Mouse (Mus musculus) olfactory bulb, adult 2 months (tissue): Measurements from ENCODE around the gene Svop.

Experiments used
- CTCF ChIP-seq: fragments of 200-500 bp; IDR thresholded peaks from 2 replicates; pipeline ENCODE4 v1.5.1; 2012; ENCODE audit warnings: low read depth, mild to moderate bottlenecking, low read length, moderate library complexity; ENCODE audit not compliant: insufficient read depth
- POLR2A ChIP-seq: fragments of 200-500 bp; IDR thresholded peaks from 2 replicates; pipeline ENCODE4 v1.6.1; 2012; ENCODE audit warnings: mild to moderate bottlenecking, low read depth, low read length, moderate library complexity; ENCODE audit not compliant: insufficient read depth

DNA sequence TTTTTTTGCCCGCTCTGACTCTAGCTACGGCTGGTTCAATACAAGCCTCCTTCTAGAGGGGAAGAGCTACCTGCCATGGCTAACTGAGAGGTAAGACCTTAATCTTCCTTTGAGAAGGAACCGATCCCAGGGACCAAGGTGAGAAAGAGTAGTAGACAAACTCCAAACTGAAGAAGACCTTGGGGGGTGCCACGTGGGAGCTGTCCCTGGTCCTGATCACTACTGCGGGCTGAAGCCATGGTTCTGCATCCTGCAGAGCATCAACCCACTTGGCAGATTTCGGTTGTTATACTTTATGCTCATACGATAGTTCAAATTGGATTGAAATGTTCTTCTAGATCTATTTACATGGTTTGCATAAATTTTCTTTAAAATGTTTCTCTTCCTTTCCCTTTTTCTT is 76.2 kb downstream of the Svop start:
- TF ChIP-seq POLR2A (no peak), CTCF (no peak)
